ENCODE assay signal across 8 mouse cellular contexts in the genomic region with DNA sequence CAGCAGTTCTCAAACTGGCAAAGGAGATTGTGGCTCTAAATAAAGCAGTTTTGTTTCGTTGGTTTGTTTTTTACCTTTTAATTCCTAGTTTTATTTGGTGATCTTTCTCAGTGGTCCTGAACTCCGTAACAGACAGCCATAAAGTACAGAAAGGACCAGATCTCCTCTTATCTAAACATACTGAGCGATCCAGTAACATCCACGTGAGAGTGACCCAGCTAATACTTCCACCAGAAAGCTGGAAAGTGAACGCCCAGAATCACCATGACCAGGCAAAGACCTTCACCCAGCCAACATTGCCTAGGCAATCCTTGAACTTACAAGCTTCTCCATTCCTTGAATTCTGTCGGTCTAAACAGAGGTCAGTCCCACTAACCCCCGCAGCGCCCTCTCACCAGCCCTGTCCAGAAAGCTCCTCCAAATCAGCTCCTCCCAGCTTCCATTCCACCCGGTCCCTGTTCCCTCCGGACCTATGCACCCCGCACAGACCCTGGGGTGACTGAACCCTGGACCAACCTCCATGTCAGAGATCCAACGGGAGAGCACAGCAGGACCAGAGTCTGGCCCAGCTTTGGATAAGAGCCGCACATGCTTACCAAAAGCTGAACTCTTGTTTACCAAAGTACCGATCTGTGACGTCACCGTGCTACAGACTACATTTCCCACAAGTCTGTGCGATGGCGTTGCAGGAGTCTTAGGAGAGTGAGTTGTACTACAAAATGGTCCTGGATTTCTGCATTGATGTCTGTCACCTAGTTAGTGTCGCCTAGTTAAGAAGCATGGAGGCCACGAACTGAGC. TPM values are rescaled to one million over a fixed set of nuclear protein-coding genes. Genes with fewer than 3 reads are reported as not detected.
DNase-seq lines count a peak whose midpoint lies in the region; ATAC-seq and TF ChIP-seq lines count a peak whose summit lies in the region.

A gene (minus strand): TSS at position 634 of the 799 bp plus-strand sequence.

- H3K27ac ChIP-seq in hindbrain, embryonic 13.5 days = no peak within 1 kb of the TSS

- H3K4me1 ChIP-seq in hindbrain, embryonic 13.5 days (replicated peaks) = peaks cover 12% of the 10 kb centered on the region

- H3K4me2 ChIP-seq in hindbrain, embryonic 13.5 days = peak within 1 kb of the TSS; percentile 59

- peak; percentile 93 for ATAC-seq in Patski
- peak; percentile 94 for ATAC-seq in hindbrain, embryonic 13.5 days (ENCODE audit: low FRiP score)

- H3K4me3 ChIP-seq in hindbrain, embryonic 13.5 days = peak within 1 kb of the TSS; percentile 58

- POLR2A ChIA-PET in Patski (lab: Charles Lee) = interaction anchor here (1.6 kb wide), 1 partner anchor 32 kb away, joined by 11 read pairs; a partner anchor contains a TSS

- H3K9me3 ChIP-seq in hindbrain, embryonic 13.5 days = no peaks in the 10 kb centered on the region

- no peaks in the 10 kb centered on the region for H3K27me3 ChIP-seq in Patski
- H3K27me3 ChIP-seq in hindbrain, embryonic 13.5 days = no peaks in the 10 kb centered on the region

- TF ChIP-seq CTCF in Patski (IDR thresholded peaks at IDR 0.05) = no peak

- peak; percentile 49 for DNase-seq in Patski (ENCODE audit: low read depth, low spot score)
- DNase-seq in cerebellum, postnatal 14 days = peak; percentile 85 to 91
- peak; percentile 74 to 79 for DNase-seq in frontal cortex, postnatal 14 days (ENCODE audit: low spot score in 2 of 2)
- DNase-seq in layer of hippocampus, postnatal 25 days (ENCODE audit: extremely low spot score in 1 of 2, low spot score in 1 of 2) = peak; percentile 72 to 79
- DNase-seq in lung, postnatal 25 days (ENCODE audit: low spot score) = peak; percentile 94
- peak; percentile 87 for DNase-seq in retina, embryonic 14.5 days (ENCODE audit: low spot score)
- DNase-seq in thymus, postnatal 4 days = peak; percentile 88

- CTCF ChIA-PET in Patski (lab: Charles Lee) = interaction anchor here (1.7 kb wide), 1 partner anchor 32 kb away, joined by 10 read pairs; a partner anchor contains a TSS

- peak within 1 kb of the TSS; percentile 68 for H3K9ac ChIP-seq in hindbrain, embryonic 13.5 days

- in situ Hi-C loops in Patski (cut with MboI; ENCODE audit: low pct_unique_long_range_greater_than_20kb) = no loop called here

- 6% methylated on average over 20 of the region's 20 CpGs for WGBS in hindbrain, embryonic 13.5 days

- peaks cover 11% of the 10 kb centered on the region for H3K36me3 ChIP-seq in hindbrain, embryonic 13.5 days

RNA-seq across cellular contexts. Expression of the gene that starts here (rescaled TPM):
- polyA plus RNA-seq in Patski (2021) = 11.3 TPM
- polyA plus RNA-seq in hindbrain, embryonic 13.5 days (2015; fragmentation: Nextera tagmentation; extraction: Ambion mirVana) = 2.0 and 2.5 TPM in 2 replicates
- total RNA-seq in layer of hippocampus, postnatal 25 days (2021) = 10 to 100 TPM; 16.6 to 19.8 TPM
